Mouse (Mus musculus): ENCODE results near the gene S100a1. TPM values are rescaled to one million over a fixed set of nuclear protein-coding genes. Genes with fewer than 3 reads are reported as not detected.
A peak's percentile ranks its signal among the peaks of the same experiment; 100 is the strongest.

S100a1 gene
- total RNA-seq, 2 experiments from 2014 or later = 777 to 804 TPM

DNA sequence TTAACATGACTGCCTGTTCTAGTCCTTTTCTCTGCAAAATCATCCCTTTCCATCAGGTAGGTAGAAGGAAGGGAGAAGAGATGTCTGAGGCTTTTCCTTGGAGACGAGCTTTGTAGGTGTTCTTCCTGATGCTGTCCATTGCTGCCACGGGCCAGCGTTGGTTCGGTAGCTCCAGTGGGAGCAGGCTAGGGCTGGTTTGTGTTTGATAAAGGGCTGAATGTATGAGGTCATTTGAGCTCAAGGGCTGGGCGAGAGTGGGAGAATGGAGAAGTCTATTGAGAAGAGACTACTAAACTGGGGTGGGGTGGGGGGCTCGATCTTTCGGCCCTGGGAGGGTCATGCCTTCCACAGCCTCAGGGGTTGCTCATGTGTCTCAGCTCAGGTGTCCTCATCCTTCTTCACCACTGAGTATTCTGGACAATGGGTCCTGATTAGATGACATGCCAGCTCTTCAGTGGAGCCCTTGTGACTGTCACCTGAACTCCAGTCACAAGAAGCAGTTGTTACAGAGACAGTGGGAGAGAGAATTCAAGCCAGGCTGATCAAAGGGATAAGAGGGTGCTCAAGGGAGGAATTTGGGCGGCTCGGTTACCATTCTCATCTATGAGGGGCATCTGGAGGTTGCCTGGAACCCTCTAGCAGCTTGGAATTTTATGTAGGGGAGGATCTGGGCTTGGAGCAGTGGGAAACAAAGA is 1.1 kb downstream of the S100a1 start:
- DNase-seq (ENCODE audit: low spot score) = no peak
- intact Hi-C loops (cut with DNase I) = loop anchor here (5.0 kb wide), 1 partner anchor 99 kb away; the partner anchor contains the start of gene S100a6

- intact Hi-C loops (cut with DNase I) = loop anchor here (5.0 kb wide), 1 partner anchor 100 kb away; the partner anchor contains the start of gene S100a6
- no peak for DNase-seq (ENCODE audit: low spot score)
These were observed 1.9 kb downstream of the S100a1 start for GRCm38 (mm10) chr3:90512276-90512675.

- intact Hi-C loops (cut with DNase I) = loop anchor here (5.0 kb wide), 1 partner anchor 103 kb away; the partner anchor contains the start of gene S100a6
These were observed 4.5 kb downstream of the S100a1 start for GRCm38 (mm10) chr3:90509747-90510123.

GRCm38 (mm10) chr3:90508950-90509746 is 5.0 kb downstream of the S100a1 start, which contains the start of gene Chtop:
Gene Chtop (minus strand): TSS chr3:90509498.
- intact Hi-C loops (cut with DNase I) = no loop called here
- peak; percentile 97 for DNase-seq (ENCODE audit: low spot score)

More at GRCm38 (mm10) chr3:90509747-90510123, 4.5 kb downstream of the S100a1 start:
- DNase-seq (ENCODE audit: low spot score) = no peak

GRCm38 (mm10) chr3:90508287-90508949 is 5.8 kb downstream of the S100a1 start:
- DNase-seq (ENCODE audit: low spot score) = no peak
- intact Hi-C loops (cut with DNase I) = no loop called here

DNA sequence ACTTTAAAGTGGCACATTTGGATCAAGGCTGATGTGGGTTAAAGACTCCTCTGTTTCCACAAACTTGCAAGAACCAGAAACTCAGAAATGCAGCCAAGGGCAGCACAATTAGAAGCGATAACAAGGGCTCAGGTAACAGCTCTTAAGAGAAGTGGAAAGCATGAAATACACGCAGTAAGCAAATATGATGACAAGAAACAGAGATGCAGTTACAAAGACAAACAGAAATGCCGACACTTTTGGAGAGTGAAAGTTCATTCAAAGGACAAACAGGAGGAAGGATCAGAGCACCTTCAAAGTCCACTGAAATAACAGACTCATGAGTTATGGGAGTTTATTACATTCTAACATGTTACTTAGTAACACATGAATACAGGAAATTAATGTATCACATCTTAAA is 7.8 kb downstream of the S100a1 start:
- intact Hi-C loops (cut with DNase I) = no loop called here
- DNase-seq (ENCODE audit: low spot score) = no peak

DNA sequence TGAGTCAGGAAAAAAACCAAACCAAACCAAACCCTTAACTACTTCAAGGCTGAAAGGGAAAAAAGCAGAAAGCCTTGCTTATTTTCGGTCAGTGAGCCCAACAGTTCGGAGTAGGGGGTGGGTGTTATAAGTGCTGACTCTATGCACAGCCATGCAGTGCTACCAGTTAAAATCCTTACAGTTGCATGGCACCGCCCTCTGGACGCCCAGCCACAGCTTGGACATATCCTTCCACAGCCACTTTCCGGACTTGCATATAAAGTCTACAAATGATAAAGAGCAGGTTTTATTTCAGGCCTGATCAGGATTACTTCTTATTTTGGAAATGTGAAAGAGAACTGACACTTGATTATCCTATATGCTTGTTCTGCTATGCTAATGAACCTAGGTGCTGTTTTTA is 9.0 kb downstream of the S100a1 start:
- intact Hi-C loops (cut with DNase I) = no loop called here
- DNase-seq (ENCODE audit: low spot score) = no peak

GRCm38 (mm10) chr3:90503444-90503843 is 10.7 kb downstream of the S100a1 start:
- intact Hi-C loops (cut with DNase I) = no loop called here
- no peak for DNase-seq (ENCODE audit: low spot score)

- intact Hi-C loops (cut with DNase I) = no loop called here
These were observed 16.6 kb downstream of the S100a1 start for GRCm38 (mm10) chr3:90497597-90497996.

DNA sequence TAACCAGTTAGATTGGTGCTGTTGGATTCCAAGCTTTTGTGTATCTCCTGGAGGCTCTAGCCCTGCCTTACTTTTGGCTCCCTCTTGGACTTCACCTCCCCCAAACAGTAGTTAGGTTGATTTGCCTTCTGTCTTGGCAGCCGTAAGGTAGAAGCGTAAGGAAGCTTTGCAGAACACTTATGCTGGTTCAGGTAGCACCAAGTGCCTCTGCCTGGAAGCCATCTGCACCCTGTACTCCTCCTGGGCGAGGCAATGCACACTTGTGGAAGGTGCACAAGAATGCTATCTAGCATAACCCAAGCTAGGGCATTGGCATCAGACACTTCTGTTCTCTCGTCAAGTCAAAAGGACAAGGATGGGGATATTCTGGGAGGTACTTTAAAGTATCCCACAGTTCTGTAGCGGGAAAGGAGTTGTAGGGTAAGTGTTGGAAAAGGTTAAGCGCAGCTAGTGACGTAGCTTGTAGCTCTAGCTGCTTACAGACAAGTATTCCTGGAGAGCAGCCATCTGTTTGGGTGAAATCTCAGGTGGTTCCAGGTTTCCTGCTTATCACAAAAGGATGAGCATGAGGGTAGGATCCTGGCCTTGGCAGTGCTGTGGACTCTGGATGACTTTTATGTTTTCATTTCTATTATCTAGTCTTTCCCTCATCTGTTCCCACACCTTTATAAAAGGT is 18.2 kb downstream of the S100a1 start:
- intact Hi-C loops (cut with DNase I) = no loop called here
- DNase-seq (ENCODE audit: low spot score) = no peak

More at GRCm38 (mm10) chr3:90497597-90497996, 16.6 kb downstream of the S100a1 start:
- no peak for DNase-seq (ENCODE audit: low spot score)

- intact Hi-C loops (cut with DNase I) = loop anchor here (5.0 kb wide), 1 partner anchor 213 kb away; no protein-coding TSS in a partner anchor
- no peak for DNase-seq (ENCODE audit: low spot score)
These were observed 20.2 kb downstream of the S100a1 start for GRCm38 (mm10) chr3:90493831-90494540.

GRCm38 (mm10) chr3:90491350-90491749 is 22.8 kb downstream of the S100a1 start:
- DNase-seq (ENCODE audit: low spot score) = no peak
- intact Hi-C loops (cut with DNase I) = loop anchor here (1.0 to 5.0 kb wide), 2 partner anchors 124 to 216 kb away; no protein-coding TSS in a partner anchor

GRCm38 (mm10) chr3:90490696-90491256 is 23.4 kb downstream of the S100a1 start, which contains the start of gene Snapin:
Gene Snapin (minus strand): TSS chr3:90491033.
- peak; percentile 91 for DNase-seq (ENCODE audit: low spot score)
- intact Hi-C loops (cut with DNase I) = loop anchor here (1.0 to 5.0 kb wide), 3 partner anchors 14 to 217 kb away; partner anchors contain the start of gene Ilf2

DNA sequence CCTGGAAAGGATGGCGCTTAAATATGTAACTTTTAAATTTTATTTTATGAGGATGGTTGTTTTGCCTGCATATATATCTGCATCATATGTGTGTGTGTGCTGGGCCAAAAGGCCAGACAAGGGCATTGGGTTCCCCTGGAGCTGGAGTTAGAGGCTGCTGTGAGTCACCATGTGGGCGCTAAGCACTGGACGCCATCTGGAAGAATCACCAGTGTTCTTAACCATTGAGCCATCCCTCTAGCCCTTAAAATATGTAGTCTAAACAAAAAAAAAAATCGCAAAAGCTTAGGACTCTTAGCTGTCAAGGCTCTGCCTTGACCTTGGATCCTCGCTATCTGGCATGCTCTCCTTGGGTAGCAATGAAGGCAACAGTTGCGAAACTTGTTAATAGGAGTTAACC is 25.6 kb downstream of the S100a1 start:
- intact Hi-C loops (cut with DNase I) = loop anchor here (2.0 kb wide), 1 partner anchor 164 kb away; no protein-coding TSS in a partner anchor
- DNase-seq (ENCODE audit: low spot score) = no peak

GRCm38 (mm10) chr3:90486998-90487397 is 27.2 kb downstream of the S100a1 start:
- intact Hi-C loops (cut with DNase I) = no loop called here
- DNase-seq (ENCODE audit: low spot score) = no peak

DNA sequence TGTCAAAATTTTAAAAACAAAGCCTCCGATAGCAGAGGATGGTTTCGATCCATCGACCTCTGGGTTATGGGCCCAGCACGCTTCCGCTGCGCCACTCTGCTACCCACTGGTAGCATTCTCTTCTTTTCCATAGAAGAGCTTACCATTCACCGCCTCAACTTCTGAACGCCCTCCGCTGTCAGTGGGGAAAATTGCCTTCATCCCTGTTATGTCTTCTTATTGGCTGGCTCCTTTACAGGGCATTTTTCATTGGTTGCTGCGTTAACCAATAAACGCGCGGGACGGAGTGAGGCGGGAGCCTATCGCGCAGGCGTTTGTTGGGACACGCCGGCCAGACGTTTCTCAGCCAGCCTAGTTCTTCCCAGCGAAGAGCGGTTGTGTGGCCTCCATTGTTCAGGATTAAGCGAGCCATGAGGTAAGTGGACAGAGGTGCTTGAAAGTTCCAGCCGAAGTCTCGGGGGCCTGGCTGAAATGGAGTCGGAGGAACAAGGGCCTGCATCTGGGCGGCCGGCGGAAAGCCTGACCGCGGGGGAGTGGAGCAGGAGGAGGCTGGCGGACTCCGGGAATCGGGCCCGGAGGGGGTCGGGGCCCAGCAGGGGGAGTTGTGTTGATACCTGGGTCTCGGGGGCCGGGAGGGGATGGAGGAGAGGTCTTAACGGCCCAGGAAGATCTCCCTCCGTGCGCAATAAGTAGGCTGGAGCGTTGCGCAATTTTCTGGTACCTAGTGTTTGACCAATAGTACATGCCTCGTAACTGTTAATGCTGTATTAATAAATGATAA is 38.2 kb downstream of the S100a1 start, which contains the start of gene Ilf2:
TSS of gene Ilf2 (plus strand) at position 296 of the 781 bp plus-strand sequence.
- peak; percentile 96 for DNase-seq (ENCODE audit: low spot score)
- intact Hi-C loops (cut with DNase I) = loop anchor here (1.0 kb wide), 1 partner anchor 14 kb away; no protein-coding TSS in a partner anchor

GRCm38 (mm10) chr3:90475151-90475830 is 38.9 kb downstream of the S100a1 start:
- DNase-seq (ENCODE audit: low spot score) = no peak
- intact Hi-C loops (cut with DNase I) = no loop called here

Data from heart, postnatal 25 days (tissue).